Mouse (Mus musculus): ENCODE data around the gene Cyb5d1.
"Not testable (repeated sequence)": the region's sequence is repeated elsewhere in the genome, so short reads cannot be mapped to it uniquely, and the experiment has no call there.

Gene Cyb5d1

GRCm38 (mm10) chr11:69403691-69404594, 8.5 kb upstream of the Cyb5d1 start:
- DNase-seq (ENCODE audit: low spot score): no peak

GRCm38 (mm10) chr11:69401987-69402386, 6.6 kb upstream of the Cyb5d1 start:
- no peak for DNase-seq (ENCODE audit: low spot score)

GRCm38 (mm10) chr11:69401210-69401637, 5.8 kb upstream of the Cyb5d1 start:
- DNase-seq (ENCODE audit: low spot score): peak; percentile 86

- no peak for DNase-seq (ENCODE audit: low spot score)
Observed at GRCm38 (mm10) chr11:69400083-69400850, 4.8 kb upstream of the Cyb5d1 start.

GRCm38 (mm10) chr11:69399201-69400082, 4.0 kb upstream of the Cyb5d1 start:
- DNase-seq (ENCODE audit: low spot score): no peak

GRCm38 (mm10) chr11:69398486-69399200, 3.2 kb upstream of the Cyb5d1 start:
- DNase-seq (ENCODE audit: low spot score): no peak

GRCm38 (mm10) chr11:69398059-69398458, 2.6 kb upstream of the Cyb5d1 start, which contains the start of gene Tmem88:
Gene Tmem88, minus strand, starts transcription at chr11:69398234.
- no peak for DNase-seq (ENCODE audit: low spot score)

- no peak for DNase-seq (ENCODE audit: low spot score)
Observed at GRCm38 (mm10) chr11:69397581-69398057, 2.2 kb upstream of the Cyb5d1 start.

GRCm38 (mm10) chr11:69396772-69397171, 1.3 kb upstream of the Cyb5d1 start:
- DNase-seq (ENCODE audit: low spot score): no peak

- DNase-seq (ENCODE audit: low spot score): peak; percentile 99
Observed at GRCm38 (mm10) chr11:69395634-69396373, 373 bp upstream of the Cyb5d1 start.

GRCm38 (mm10) chr11:69394591-69395167, 752 bp downstream of the Cyb5d1 start:
- not testable (repeated sequence) for DNase-seq (ENCODE audit: low spot score)

- DNase-seq (ENCODE audit: low spot score): peak; percentile 74
Observed at GRCm38 (mm10) chr11:69390400-69391034, 4.9 kb downstream of the Cyb5d1 start.

GRCm38 (mm10) chr11:69389531-69390399, 5.7 kb downstream of the Cyb5d1 start:
- DNase-seq (ENCODE audit: low spot score): no peak

GRCm38 (mm10) chr11:69388680-69389079, 6.8 kb downstream of the Cyb5d1 start:
- DNase-seq (ENCODE audit: low spot score): no peak

GRCm38 (mm10) chr11:69386758-69387157, 8.7 kb downstream of the Cyb5d1 start:
- DNase-seq (ENCODE audit: low spot score): no peak

GRCm38 (mm10) chr11:69384979-69385378, 10.5 kb downstream of the Cyb5d1 start:
- DNase-seq (ENCODE audit: low spot score): no peak

- no peak for DNase-seq (ENCODE audit: low spot score)
Observed at GRCm38 (mm10) chr11:69382478-69383105, 12.8 kb downstream of the Cyb5d1 start.

GRCm38 (mm10) chr11:69381356-69381755, 14.1 kb downstream of the Cyb5d1 start:
- DNase-seq (ENCODE audit: low spot score): no peak

Data from c-Kit-positive CD71-positive TER-119-positive erythroid progenitor cells, embryonic 14.5 days (primary cell).